Mouse (Mus musculus) A20 (cell line): ENCODE results near the gene Sin3b.

ENCODE experiments used
- DNase-seq: peaks from one replicate; pipeline ENCODE4 v3.0.0-alpha.2; 2011; ENCODE audit warnings: low read depth, low spot score

Sin3b gene

DNA sequence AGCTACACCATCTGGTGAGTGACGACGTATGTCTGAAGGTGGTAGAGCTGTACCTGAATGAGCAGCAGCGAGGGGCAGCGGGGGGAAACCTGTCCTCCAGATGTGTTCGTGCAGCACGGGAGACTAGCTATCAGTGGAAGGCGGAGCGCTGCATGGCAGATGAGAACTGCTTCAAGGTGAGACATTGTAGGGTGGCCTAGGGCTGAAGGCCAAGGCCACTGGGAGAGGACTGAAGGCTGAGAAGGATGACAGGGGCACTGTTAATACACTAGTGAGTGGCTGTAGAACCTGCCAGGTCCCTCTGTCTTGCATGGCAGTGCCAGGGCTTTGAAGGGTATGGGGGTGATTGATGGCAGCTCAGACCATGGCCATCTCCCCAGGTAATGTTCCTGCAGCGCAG lies 30.1 kb downstream of the Sin3b start:
- DNase-seq = no peak

DNA sequence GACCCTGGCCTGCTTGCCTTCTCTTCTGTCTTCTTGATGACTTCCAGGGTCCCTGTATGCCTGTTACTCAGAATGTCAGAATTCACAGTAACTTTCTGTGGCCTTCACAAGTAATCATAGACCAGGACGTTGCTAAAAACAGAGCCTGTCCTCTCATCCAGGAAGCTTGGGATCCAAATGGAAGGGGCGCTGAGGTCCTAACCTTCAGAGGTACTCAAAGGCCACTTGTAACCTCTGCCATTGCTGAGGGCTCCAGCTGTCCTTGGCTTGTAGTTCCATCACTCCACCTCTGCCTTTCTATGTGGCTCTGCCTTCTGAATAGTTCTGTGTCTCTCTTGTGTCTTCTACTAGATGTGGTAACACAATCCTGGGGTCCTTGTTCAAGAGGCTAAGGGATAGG lies 30.7 kb downstream of the Sin3b start:
- DNase-seq = no peak

DNA sequence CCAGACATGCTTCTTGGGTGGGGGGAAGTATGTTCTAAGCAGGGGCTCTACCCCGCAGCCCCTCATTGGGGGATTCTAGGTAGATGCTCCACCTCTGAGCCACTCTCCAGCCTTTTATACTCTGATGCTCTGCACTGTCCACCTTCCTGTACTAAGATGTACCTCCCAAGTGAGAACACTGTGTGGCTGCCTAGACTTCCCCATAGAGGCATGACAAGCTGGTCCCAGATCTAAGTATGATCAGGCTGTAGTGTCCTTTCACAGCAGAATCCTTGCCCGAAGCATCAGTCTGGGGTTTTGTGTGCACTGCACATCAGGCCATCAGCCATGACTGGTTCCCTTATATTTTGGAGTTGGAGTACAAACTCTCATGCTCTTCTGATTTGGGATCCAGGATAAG lies 32.9 kb downstream of the Sin3b start:
- no peak for DNase-seq

DNA sequence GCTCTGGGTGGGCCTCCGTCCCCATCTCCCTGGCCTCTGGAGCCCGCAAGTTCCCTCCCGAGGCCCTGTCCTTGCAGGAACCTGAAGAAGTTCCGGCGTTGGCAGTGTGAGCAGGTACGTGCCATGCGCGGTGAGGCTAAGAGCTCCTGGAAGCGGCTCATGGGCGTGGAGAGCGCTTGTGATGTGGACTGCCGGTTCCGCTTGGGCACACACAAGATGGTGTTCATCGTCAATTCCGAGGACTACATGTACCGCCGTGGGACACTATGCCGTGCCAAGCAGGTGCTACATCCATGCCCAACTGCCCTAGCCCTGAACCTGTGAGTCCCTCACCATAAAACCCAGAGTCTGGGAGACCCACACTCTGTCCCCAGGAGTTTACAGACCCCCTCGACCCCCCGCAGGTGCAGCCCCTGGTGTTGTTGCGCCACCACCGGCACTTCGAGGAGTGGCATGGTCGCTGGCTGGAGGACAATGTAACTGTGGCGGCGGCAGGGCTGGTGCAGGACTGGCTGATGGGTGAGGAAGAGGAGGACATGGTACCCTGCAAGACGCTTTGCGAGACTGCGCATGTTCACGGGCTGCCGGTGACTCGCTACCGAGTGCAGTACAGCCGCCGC lies 33.8 kb downstream of the Sin3b start:
- no peak for DNase-seq

DNA sequence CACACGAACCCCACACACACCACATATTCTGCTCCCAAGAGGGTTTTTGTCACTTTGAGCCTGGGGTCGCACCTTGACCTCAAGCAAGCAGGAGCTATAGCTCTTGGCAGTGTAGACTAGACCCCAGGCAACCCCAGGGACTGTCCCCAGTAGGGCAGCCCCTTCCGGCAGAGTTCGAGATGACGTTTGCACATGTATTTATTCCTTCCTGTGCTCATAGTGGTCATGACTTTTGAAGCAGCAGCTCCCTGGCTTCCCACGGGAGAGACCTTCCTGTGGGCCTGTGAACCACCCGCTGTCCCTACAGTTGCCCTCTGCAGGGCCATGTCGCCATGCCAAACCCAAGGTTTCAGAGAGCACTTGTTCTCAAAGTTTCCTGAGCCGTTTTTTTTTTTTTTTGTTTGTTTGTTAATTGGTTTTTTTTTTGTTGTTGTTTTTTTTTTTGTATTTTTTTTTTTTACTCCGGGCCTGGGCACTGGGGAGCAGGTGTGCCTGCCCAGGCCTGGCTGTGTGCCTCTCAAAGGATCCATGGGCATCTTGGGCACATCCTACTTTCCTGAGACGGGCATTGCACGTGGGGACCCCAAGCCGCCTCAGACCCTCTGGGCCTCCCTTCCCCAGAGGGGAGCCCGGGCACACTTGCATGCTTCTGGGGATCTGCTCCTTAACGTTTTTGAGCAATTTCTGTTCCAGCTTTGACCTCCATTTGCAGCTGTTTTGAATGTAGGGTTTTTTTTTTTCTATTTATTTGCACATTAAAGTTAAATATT lies 34.5 kb downstream of the Sin3b start:
- no peak for DNase-seq

DNA sequence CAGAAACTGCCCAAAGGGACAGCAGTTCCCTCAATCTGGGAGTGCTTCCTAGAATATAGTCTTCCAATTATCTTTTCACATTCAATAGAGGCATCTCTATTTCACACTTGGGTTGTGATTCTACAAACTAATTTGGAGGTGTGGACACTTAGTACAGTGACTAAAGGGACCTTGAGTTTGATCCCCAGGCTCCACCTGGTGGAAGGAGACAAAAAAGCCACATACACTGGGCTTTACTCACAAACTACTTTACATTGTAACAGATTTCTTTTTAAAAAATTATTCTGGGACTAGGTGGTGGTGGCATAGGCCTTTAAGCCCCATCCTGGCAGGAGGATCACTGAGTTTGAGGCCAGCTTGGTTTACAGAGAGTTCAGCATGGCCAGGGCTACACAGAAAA lies 35.2 kb downstream of the Sin3b start:
- peak; percentile 20 for DNase-seq

DNA sequence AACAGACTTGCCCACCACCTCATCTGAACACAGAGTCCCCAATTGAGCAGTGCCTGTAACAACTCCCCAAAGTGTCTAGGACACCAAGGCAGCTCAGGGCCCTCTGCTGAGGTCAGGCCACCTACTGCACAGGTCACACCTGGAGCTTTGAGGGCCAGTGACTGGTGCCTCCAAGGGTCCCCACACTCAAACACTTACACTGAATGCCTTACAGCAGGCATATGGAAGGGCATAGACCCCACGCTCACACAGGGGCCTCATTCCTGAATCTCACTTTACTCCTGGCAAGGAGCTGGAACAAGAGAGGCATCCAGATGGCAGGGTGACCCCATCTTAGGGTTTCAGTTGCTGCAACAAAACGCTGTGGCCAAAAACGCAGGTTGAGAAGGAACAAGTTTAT lies 37.1 kb downstream of the Sin3b start:
- DNase-seq = no peak

DNA sequence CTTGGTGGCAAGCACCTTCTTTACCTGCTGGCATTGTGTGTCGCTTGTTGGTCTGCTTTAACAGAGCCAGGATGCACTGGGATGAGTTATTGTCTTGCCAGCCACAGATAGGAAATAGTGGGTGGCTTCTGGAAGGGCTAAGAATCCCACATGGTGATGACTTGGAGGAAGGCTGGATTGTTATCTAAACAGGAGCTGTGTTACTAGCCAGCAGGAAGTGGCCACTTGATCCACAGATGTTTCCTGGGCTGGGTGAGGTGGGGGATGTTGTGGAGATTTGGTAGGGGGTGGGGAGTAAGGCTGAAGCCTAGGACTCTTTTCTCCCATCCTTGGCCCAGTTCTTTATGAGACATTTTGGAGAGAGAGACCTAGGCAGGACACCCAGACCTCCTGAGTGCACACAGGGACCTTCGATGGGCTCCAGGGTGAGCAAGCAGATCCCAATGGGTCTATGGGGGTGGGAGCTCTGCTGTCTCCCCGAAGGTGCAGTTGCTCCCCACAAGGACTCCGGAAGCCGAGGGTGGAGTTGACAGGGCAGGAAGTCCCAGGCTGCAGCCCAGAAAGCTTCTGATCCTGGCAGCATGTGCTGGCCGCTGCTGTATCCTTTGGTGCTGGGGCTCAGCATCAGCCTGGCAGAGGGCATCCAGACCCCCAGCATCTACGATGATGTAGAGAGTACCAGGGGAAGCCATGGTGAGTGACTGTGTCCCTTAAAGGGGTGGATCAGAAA lies 38.4 kb downstream of the Sin3b start, which contains the start of gene F2rl3:
TSS of gene F2rl3 (plus strand) at position 559 of the 730 bp plus-strand sequence.
- no peak for DNase-seq

DNA sequence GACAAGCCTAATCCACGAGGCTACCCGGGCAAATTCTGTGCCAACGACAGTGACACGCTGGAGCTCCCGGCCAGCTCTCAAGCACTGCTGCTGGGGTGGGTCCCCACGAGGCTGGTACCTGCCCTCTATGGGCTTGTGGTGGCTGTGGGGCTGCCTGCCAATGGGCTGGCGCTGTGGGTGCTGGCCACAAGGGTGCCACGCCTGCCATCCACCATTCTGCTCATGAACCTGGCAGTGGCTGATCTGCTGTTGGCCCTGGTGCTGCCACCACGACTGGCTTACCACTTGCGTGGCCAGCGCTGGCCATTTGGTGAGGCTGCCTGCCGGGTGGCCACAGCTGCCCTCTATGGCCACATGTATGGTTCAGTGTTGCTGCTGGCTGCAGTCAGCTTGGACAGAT lies 39.2 kb downstream of the Sin3b start:
- DNase-seq = no peak

DNA sequence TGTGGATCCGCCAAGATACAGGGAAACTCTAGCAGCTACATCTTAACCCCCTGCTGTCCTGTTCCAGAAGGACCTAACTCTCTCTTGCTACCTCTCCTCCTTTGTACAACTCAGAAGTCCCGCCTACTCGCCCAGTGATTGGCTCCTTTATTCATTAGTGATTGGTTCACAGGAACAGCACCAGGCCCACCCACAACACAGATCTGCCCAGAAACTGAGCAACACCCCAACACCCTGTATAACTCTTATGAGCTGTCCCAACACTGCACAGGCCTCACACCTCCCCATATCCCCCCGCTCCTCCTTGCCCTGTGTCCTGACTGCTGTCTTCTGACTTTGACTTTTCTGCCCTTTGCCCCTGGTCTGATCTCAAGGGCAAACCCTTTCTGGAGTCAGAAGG lies 42.6 kb downstream of the Sin3b start:
- peak; percentile 10 for DNase-seq

DNA sequence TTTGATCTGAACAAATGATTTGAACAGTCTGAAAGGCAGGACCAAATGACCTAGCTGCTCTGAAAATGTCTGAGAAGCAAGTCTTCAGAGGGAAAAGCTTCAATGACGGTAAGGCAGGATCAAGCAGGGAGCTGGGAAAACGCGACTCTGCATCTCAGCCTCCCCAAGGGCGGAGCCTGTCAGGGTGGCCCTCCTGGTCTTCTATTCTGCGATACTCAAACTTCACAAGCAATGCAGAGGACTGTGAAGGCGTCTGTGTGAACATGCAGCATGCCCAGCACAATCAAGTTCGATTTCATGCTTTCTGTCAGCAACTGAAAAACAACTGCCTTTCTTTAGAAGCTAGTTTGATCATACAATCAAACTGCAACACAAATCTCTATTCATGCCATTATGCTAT lies 43.7 kb downstream of the Sin3b start:
- no peak for DNase-seq

DNA sequence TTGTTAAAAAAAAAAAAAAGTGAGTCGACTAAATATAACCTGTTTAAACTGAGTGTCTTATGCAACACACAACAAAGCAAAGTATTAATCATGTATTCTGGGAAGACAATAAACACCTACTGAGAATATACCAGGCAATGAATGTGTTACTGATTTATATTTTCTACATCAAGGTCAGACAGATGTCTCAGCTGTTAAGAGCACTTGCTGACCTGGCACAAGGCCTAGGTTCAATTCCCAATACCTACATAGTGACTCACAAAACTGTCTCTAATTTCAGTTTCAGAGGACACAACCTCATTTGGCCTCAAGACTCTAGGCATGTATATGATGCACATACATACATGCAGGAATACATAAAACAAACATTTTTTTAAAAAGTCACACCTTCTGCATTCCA lies 54.7 kb downstream of the Sin3b start:
- DNase-seq = no peak

DNA sequence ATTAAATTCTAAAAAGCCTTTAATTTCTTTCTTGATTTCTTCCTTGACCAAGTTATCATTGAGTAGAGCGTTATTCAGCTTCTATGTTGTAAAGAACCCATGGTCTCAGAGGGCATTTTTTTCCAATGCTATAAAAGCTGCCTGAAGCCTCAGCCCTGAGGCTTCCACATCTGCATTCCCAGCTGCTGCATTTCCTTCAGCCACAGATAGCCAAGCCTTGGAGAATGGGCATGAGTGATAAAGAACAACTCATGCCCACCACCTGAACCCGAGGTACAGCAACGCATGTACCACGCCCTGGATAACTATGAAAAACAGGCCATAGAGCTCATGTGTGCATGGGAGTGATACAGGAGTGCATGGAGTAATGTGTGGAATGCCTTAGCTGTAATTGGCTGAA lies 57.6 kb downstream of the Sin3b start:
- DNase-seq = no peak

DNA sequence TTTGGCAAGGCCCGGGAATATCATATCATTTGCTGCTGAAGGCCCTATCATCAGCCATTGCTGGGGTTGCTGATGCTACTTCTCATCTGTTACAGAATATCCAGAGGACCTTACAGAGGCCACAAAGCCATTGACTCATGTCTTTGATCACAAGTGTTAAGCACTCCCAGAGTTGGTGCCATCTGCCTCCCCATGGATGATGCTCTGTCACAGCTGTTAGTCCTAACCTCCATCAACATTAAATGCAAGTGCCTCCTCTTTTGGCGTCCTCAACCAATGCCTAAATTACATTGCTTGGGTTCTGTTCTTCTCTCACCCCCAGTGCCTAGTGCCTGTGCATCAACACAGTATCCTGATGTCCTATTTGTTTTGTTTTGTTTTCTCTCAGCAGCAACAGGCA lies 78.5 kb downstream of the Sin3b start:
- no peak for DNase-seq
